Mouse (Mus musculus): Measurements from ENCODE around the gene Tmem212.

- TF ChIP-seq CTCF (IDR thresholded peaks at IDR 0.05; ENCODE audit: control insufficient read depth, insufficient read depth, insufficient read length) (no peak), CEBPB (IDR thresholded peaks at IDR 0.05; ENCODE audit: low read depth) (no peak), MAX (IDR thresholded peaks at IDR 0.05) (no peak), MYOD1 (IDR thresholded peaks at IDR 0.05; ENCODE audit: control insufficient read depth, insufficient read length, low read depth) (no peak), USF1 (IDR thresholded peaks at IDR 0.05; ENCODE audit: low read depth) (no peak)
Measured at GRCm38 (mm10) chr3:27908316-27908715, 12.1 kb upstream of the Tmem212 start.

All from C2C12 (cell line).